Mouse (Mus musculus) olfactory bulb, adult 2 months (tissue): ENCODE data around the gene Ubl5. TPM values are rescaled to one million over a fixed set of nuclear protein-coding genes. Genes with fewer than 3 reads are reported as not detected.

Experiments
- H3K27ac ChIP-seq: fragments of 200-500 bp; 2 replicates; pipeline ENCODE4 v1.5.1; 2012; ENCODE audit warnings: low read depth, low read length; ENCODE audit not compliant: insufficient read depth
- H3K4me1 ChIP-seq: fragments of 200-500 bp; 2 replicates; pipeline ENCODE4 v1.6.1; 2012; ENCODE audit warnings: low read length; ENCODE audit not compliant: control insufficient read depth, insufficient read depth
- H3K4me3 ChIP-seq: fragments of 200-500 bp; 2 replicates; pipeline ENCODE4 v1.5.1; 2012; ENCODE audit warnings: mild to moderate bottlenecking, low read depth, low read length, moderate library complexity; ENCODE audit not compliant: insufficient read depth
- CTCF ChIP-seq: fragments of 200-500 bp; IDR thresholded peaks from 2 replicates; pipeline ENCODE4 v1.5.1; 2012; ENCODE audit warnings: low read depth, mild to moderate bottlenecking, low read length, moderate library complexity; ENCODE audit not compliant: insufficient read depth
- POLR2A ChIP-seq: fragments of 200-500 bp; IDR thresholded peaks from 2 replicates; pipeline ENCODE4 v1.6.1; 2012; ENCODE audit warnings: mild to moderate bottlenecking, low read depth, low read length, moderate library complexity; ENCODE audit not compliant: insufficient read depth
- WGBS: fragments of 180-500 bp; shearing (Covaris S2); methylation state at CpG from one replicate; pipeline ENCODE4 v1.1.7; 2018; 5-methylcytosine and 5-hydroxymethylcytosine counted together
- polyA plus RNA-seq: library from polyadenylated mRNA; stranded (reverse); fragments of >200 nt; gene quantifications from 2 replicates; pipeline ENCODE4 v1.2.4, GENCODE M21; 2012; ENCODE audit warnings: low replicate concordance; ENCODE audit not compliant: missing spikeins, insufficient read depth, insufficient read length

The Ubl5 gene
- polyA plus RNA-seq, 1 experiment: 162 TPM

- Histone ChIP-seq H3K4me1 (peaks cover 10% of the 10 kb centered on the region), H3K27ac (peak within 1 kb of the TSS; percentile 70), H3K4me3 (peak within 1 kb of the TSS; percentile 67)
- TF ChIP-seq POLR2A (peak; percentile 75), CTCF (no peak)
- under 1% methylated on average over 45 of the region's 45 CpGs for WGBS
Observed at GRCm38 (mm10) chr9:20651602-20652259, 9.1 kb downstream of the Ubl5 start, which contains the start of gene Pin1. Gene Pin1, plus strand, starts transcription at chr9:20652095.

- Histone ChIP-seq H3K27ac (no peak overlapping the region), H3K4me3 (peak overlapping the region; percentile 67), H3K4me1 (peaks cover 10% of the 10 kb centered on the region)
- TF ChIP-seq POLR2A (no peak), CTCF (no peak)
- WGBS: 0% methylated on average over 25 of the region's 25 CpGs
Observed at GRCm38 (mm10) chr9:20652260-20652658, 9.6 kb downstream of the Ubl5 start.

- no peak overlapping the region for H3K27ac ChIP-seq
- WGBS: 81% methylated on average over 3 of the region's 3 CpGs
- H3K4me1 ChIP-seq: peaks cover 14% of the 10 kb centered on the region
- H3K4me3 ChIP-seq: no peak overlapping the region
- TF ChIP-seq CTCF (no peak), POLR2A (no peak)
Observed at GRCm38 (mm10) chr9:20653859-20654258, 11.2 kb downstream of the Ubl5 start.

- Histone ChIP-seq H3K4me3 (no peak overlapping the region), H3K4me1 (peaks cover 17% of the 10 kb centered on the region), H3K27ac (no peak overlapping the region)
- TF ChIP-seq POLR2A (no peak), CTCF (no peak)
- WGBS: 59% methylated on average over 3 of the region's 3 CpGs
Observed at GRCm38 (mm10) chr9:20657546-20657945, 14.9 kb downstream of the Ubl5 start.

- H3K4me1 ChIP-seq: peaks cover 19% of the 10 kb centered on the region
Observed at GRCm38 (mm10) chr9:20662325-20662724, 19.6 kb downstream of the Ubl5 start.

GRCm38 (mm10) chr9:20662874-20663273 lies 20.2 kb downstream of the Ubl5 start:
- peaks cover 15% of the 10 kb centered on the region for H3K4me1 ChIP-seq
- TF ChIP-seq POLR2A: no peak
- no peak for TF ChIP-seq CTCF
- 90% methylated on average over 8 of the region's 8 CpGs for whole genome bisulfite sequencing
- H3K27ac ChIP-seq: no peak overlapping the region
- no peak overlapping the region for H3K4me3 ChIP-seq

More at GRCm38 (mm10) chr9:20662325-20662724, 19.6 kb downstream of the Ubl5 start:
- Histone ChIP-seq H3K4me3 (no peak overlapping the region), H3K27ac (no peak overlapping the region)
- WGBS: 35% methylated on average over 3 of the region's 3 CpGs
- TF ChIP-seq CTCF (peak; percentile 76), POLR2A (no peak)

- no peak overlapping the region for H3K4me3 ChIP-seq
Observed at GRCm38 (mm10) chr9:20663956-20664355, 21.3 kb downstream of the Ubl5 start.

GRCm38 (mm10) chr9:20664366-20664765 lies 21.7 kb downstream of the Ubl5 start:
- no peak overlapping the region for H3K4me3 ChIP-seq
- TF ChIP-seq CTCF (no peak), POLR2A (no peak)
- 59% methylated on average over 2 of the region's 2 CpGs for whole genome bisulfite sequencing
- peaks cover 13% of the 10 kb centered on the region for H3K4me1 ChIP-seq
- no peak overlapping the region for H3K27ac ChIP-seq

More at GRCm38 (mm10) chr9:20663956-20664355, 21.3 kb downstream of the Ubl5 start:
- Histone ChIP-seq H3K27ac (no peak overlapping the region), H3K4me1 (peaks cover 15% of the 10 kb centered on the region)
- WGBS: 70% methylated on average over 2 of the region's 2 CpGs
- TF ChIP-seq CTCF (no peak), POLR2A (no peak)

GRCm38 (mm10) chr9:20664982-20665637 lies 22.4 kb downstream of the Ubl5 start:
- no peak for TF ChIP-seq POLR2A
- TF ChIP-seq CTCF: no peak
- Histone ChIP-seq H3K27ac (no peak overlapping the region), H3K4me1 (peaks cover 13% of the 10 kb centered on the region), H3K4me3 (no peak overlapping the region)
- 84% methylated on average over 5 of the region's 5 CpGs for WGBS

- 17% methylated on average over 8 of the region's 8 CpGs for WGBS
- Histone ChIP-seq H3K4me1 (peaks cover 13% of the 10 kb centered on the region), H3K4me3 (no peak overlapping the region), H3K27ac (no peak overlapping the region)
- no peak for TF ChIP-seq POLR2A
- no peak for TF ChIP-seq CTCF
Observed at GRCm38 (mm10) chr9:20665925-20666324, 23.2 kb downstream of the Ubl5 start.
